Mouse (Mus musculus) stomach, embryonic 15.5 days (tissue): ENCODE measurements around the gene Tmem217. TPM values are rescaled to one million over a fixed set of nuclear protein-coding genes. Genes with fewer than 3 reads are reported as not detected.

Experiments used
- ATAC-seq: fragments of 200-750 bp; cut with Nextera tagmentation; 2 replicates; pipeline ENCODE4 v1.8.0; 2017; ENCODE audit warnings: low read depth, moderate number of reproducible peaks, moderate TSS enrichment; ENCODE audit not compliant: insufficient read depth, low FRiP score
- H3K27ac ChIP-seq: fragments of 300-500 bp; sonication (generic); 2 replicates; pipeline ENCODE4 v1.5.1; 2015; ENCODE audit warnings: mild to moderate bottlenecking, inconsistent platforms
- H3K27me3 ChIP-seq: fragments of 300-500 bp; sonication (generic); replicated peaks from 2 replicates; pipeline ENCODE4 v1.6.1; 2015; ENCODE audit warnings: inconsistent platforms
- H3K36me3 ChIP-seq: fragments of 300-500 bp; sonication (generic); 2 replicates; pipeline ENCODE4 v1.6.1; 2015; ENCODE audit warnings: inconsistent platforms
- H3K4me1 ChIP-seq: fragments of 300-500 bp; sonication (generic); 2 replicates; pipeline ENCODE4 v1.6.1; 2015; ENCODE audit warnings: inconsistent platforms
- H3K4me2 ChIP-seq: fragments of 300-500 bp; sonication (generic); 2 replicates; pipeline ENCODE4 v1.6.1; 2015; ENCODE audit warnings: mild to moderate bottlenecking, inconsistent platforms
- H3K4me3 ChIP-seq: fragments of 300-500 bp; sonication (generic); replicated peaks from 2 replicates; pipeline ENCODE4 v1.5.1; 2015; ENCODE audit warnings: inconsistent platforms
- H3K9ac ChIP-seq: fragments of 300-500 bp; sonication (generic); 2 replicates; pipeline ENCODE4 v1.6.1; 2015; ENCODE audit warnings: inconsistent platforms
- H3K9me3 ChIP-seq: fragments of 300-500 bp; sonication (generic); 2 replicates; pipeline ENCODE4 v1.6.1; 2016; ENCODE audit warnings: inconsistent platforms
- WGBS: fragments of 180-500 bp; shearing (Covaris S2); methylation state at CpG from one replicate; pipeline ENCODE4 v1.1.7; 2015; 5-methylcytosine and 5-hydroxymethylcytosine counted together
- polyA plus RNA-seq: library from polyadenylated mRNA; unstranded; fragments of >200 nt; fragmentation: Nextera tagmentation; extraction: Ambion mirVana; gene quantifications from 2 replicates; pipeline ENCODE4 v1.2.1, GENCODE M21; 2015

The Tmem217 gene
- polyA plus RNA-seq, 1 experiment from 2014 or later, result 1.3 TPM

- no peaks in the 10 kb centered on the region for H3K27me3 ChIP-seq
Observed at GRCm38 (mm10) chr17:29583569-29583968, 31.4 kb upstream of the Tmem217 start.

GRCm38 (mm10) chr17:29579579-29580126 is 27.5 kb upstream of the Tmem217 start:
- Histone ChIP-seq H3K4me3 (no peak overlapping the region), H3K27me3 (no peaks in the 10 kb centered on the region), H3K36me3 (peaks cover 32% of the 10 kb centered on the region), H3K9me3 (no peaks in the 10 kb centered on the region), H3K4me1 (no peaks in the 10 kb centered on the region), H3K27ac (peak overlapping the region; percentile 52; the same call in 1 of the 2 replicates), H3K9ac (no peak overlapping the region), H3K4me2 (no peak overlapping the region)
- ATAC-seq, result peak; percentile 47; the same call in 1 of the 2 replicates
- WGBS, result 75% methylated on average over 4 of the region's 4 CpGs

More at GRCm38 (mm10) chr17:29583569-29583968, 31.4 kb upstream of the Tmem217 start:
- no peak overlapping the region for H3K4me3 ChIP-seq
- WGBS, result 75% methylated on average over 5 of the region's 5 CpGs
- H3K27ac ChIP-seq, result no peak overlapping the region
- H3K4me2 ChIP-seq, result no peak overlapping the region
- H3K4me1 ChIP-seq, result no peaks in the 10 kb centered on the region
- H3K9ac ChIP-seq, result no peak overlapping the region
- H3K36me3 ChIP-seq, result peaks cover 14% of the 10 kb centered on the region; the same call in 1 of the 2 replicates
- no peaks in the 10 kb centered on the region for H3K9me3 ChIP-seq
- ATAC-seq, result no peak

- H3K36me3 ChIP-seq, result peaks cover 12% of the 10 kb centered on the region; the same call in 1 of the 2 replicates
- 92% methylated on average over 6 of the region's 6 CpGs for WGBS
Observed at GRCm38 (mm10) chr17:29569831-29570230, 17.6 kb upstream of the Tmem217 start.

GRCm38 (mm10) chr17:29568435-29568834 is 16.2 kb upstream of the Tmem217 start:
- Histone ChIP-seq H3K9ac (no peak overlapping the region), H3K4me2 (no peak overlapping the region), H3K4me1 (no peaks in the 10 kb centered on the region), H3K36me3 (peaks cover 12% of the 10 kb centered on the region; the same call in 1 of the 2 replicates), H3K27me3 (no peaks in the 10 kb centered on the region), H3K27ac (no peak overlapping the region), H3K4me3 (no peak overlapping the region), H3K9me3 (no peaks in the 10 kb centered on the region)
- 91% methylated on average over 15 of the region's 15 CpGs for WGBS
- ATAC-seq, result no peak

More at GRCm38 (mm10) chr17:29569831-29570230, 17.6 kb upstream of the Tmem217 start:
- H3K9me3 ChIP-seq, result no peaks in the 10 kb centered on the region
- no peak overlapping the region for H3K4me3 ChIP-seq
- no peaks in the 10 kb centered on the region for H3K4me1 ChIP-seq
- no peak for ATAC-seq
- H3K27ac ChIP-seq, result no peak overlapping the region
- no peaks in the 10 kb centered on the region for H3K27me3 ChIP-seq
- no peak overlapping the region for H3K9ac ChIP-seq
- H3K4me2 ChIP-seq, result no peak overlapping the region

GRCm38 (mm10) chr17:29565521-29565920 is 13.3 kb upstream of the Tmem217 start:
- 99% methylated on average over 5 of the region's 5 CpGs for WGBS
- no peak overlapping the region for H3K4me3 ChIP-seq
- H3K4me2 ChIP-seq, result no peak overlapping the region
- H3K9ac ChIP-seq, result no peak overlapping the region
- H3K27me3 ChIP-seq, result no peaks in the 10 kb centered on the region
- no peak overlapping the region for H3K27ac ChIP-seq
- peaks cover 4% of the 10 kb centered on the region; the same call in 1 of the 2 replicates for H3K36me3 ChIP-seq
- no peaks in the 10 kb centered on the region for H3K4me1 ChIP-seq
- ATAC-seq, result no peak
- H3K9me3 ChIP-seq, result no peaks in the 10 kb centered on the region

GRCm38 (mm10) chr17:29558476-29558875 is 6.3 kb upstream of the Tmem217 start:
- no peak overlapping the region for H3K27ac ChIP-seq
- no peak for ATAC-seq
- H3K4me2 ChIP-seq, result no peak overlapping the region
- H3K9me3 ChIP-seq, result no peaks in the 10 kb centered on the region
- 61% methylated on average over 5 of the region's 5 CpGs for WGBS
- H3K27me3 ChIP-seq, result no peaks in the 10 kb centered on the region
- no peak overlapping the region for H3K9ac ChIP-seq
- H3K36me3 ChIP-seq, result no peaks in the 10 kb centered on the region
- no peak overlapping the region for H3K4me3 ChIP-seq
- peaks cover 15% of the 10 kb centered on the region for H3K4me1 ChIP-seq

- H3K27ac ChIP-seq, result peak overlapping the region; percentile 70
- 41% methylated on average over 7 of the region's 7 CpGs for WGBS
Observed at GRCm38 (mm10) chr17:29556893-29557292, 4.7 kb upstream of the Tmem217 start.

GRCm38 (mm10) chr17:29556456-29556855 is 4.3 kb upstream of the Tmem217 start:
- no peak for ATAC-seq
- no peak overlapping the region for H3K9ac ChIP-seq

More at GRCm38 (mm10) chr17:29556893-29557292, 4.7 kb upstream of the Tmem217 start:
- no peak overlapping the region for H3K4me3 ChIP-seq
- peaks cover 15% of the 10 kb centered on the region for H3K4me1 ChIP-seq
- no peak overlapping the region for H3K9ac ChIP-seq
- H3K9me3 ChIP-seq, result no peaks in the 10 kb centered on the region
- no peaks in the 10 kb centered on the region for H3K36me3 ChIP-seq
- no peaks in the 10 kb centered on the region for H3K27me3 ChIP-seq
- 0 out of 2 replicates have a peak overlapping the region, but pooled peaks have one; percentile 11 for H3K4me2 ChIP-seq
- ATAC-seq, result peak; percentile 83

GRCm38 (mm10) chr17:29554176-29554575 is 2.0 kb upstream of the Tmem217 start:
- no peak overlapping the region for H3K27ac ChIP-seq
- H3K4me1 ChIP-seq, result peaks cover 28% of the 10 kb centered on the region
- no peaks in the 10 kb centered on the region for H3K36me3 ChIP-seq
- H3K4me2 ChIP-seq, result no peak overlapping the region
- no peaks in the 10 kb centered on the region for H3K9me3 ChIP-seq
- ATAC-seq, result no peak
- H3K4me3 ChIP-seq, result no peak overlapping the region
- H3K9ac ChIP-seq, result no peak overlapping the region
- H3K27me3 ChIP-seq, result no peaks in the 10 kb centered on the region

More at GRCm38 (mm10) chr17:29556456-29556855, 4.3 kb upstream of the Tmem217 start:
- peak overlapping the region; percentile 70 for H3K27ac ChIP-seq
- H3K4me3 ChIP-seq, result no peak overlapping the region
- no peaks in the 10 kb centered on the region for H3K36me3 ChIP-seq
- H3K27me3 ChIP-seq, result no peaks in the 10 kb centered on the region
- WGBS, result 64% methylated on average over 10 of the region's 10 CpGs
- H3K4me2 ChIP-seq, result 0 out of 2 replicates have a peak overlapping the region, but pooled peaks have one; percentile 11
- H3K4me1 ChIP-seq, result peaks cover 15% of the 10 kb centered on the region
- no peaks in the 10 kb centered on the region for H3K9me3 ChIP-seq

- Histone ChIP-seq H3K4me2 (peak overlapping the region; percentile 90), H3K36me3 (no peaks in the 10 kb centered on the region), H3K27ac (no peak overlapping the region), H3K4me3 (no peak overlapping the region), H3K27me3 (no peaks in the 10 kb centered on the region), H3K9ac (no peak overlapping the region), H3K4me1 (peaks cover 15% of the 10 kb centered on the region), H3K9me3 (no peaks in the 10 kb centered on the region)
- no peak for ATAC-seq
- whole genome bisulfite sequencing, result 42% methylated on average over 6 of the region's 6 CpGs
Observed at GRCm38 (mm10) chr17:29551019-29551418, 1.2 kb downstream of the Tmem217 start.

GRCm38 (mm10) chr17:29549543-29550428 is 2.4 kb downstream of the Tmem217 start, which contains the start of the genes Gm17657 and Tbc1d22b:
TSS of gene Gm17657 (minus strand) at chr17:29549638.
TSS of gene Tbc1d22b (plus strand) at chr17:29549785.
- under 1% methylated on average over 43 of the region's 44 CpGs for WGBS
- peak within 1 kb of the TSS; percentile 90 for H3K4me2 ChIP-seq
- H3K9me3 ChIP-seq, result no peaks in the 10 kb centered on the region
- peak within 1 kb of the TSS; percentile 94 for H3K4me3 ChIP-seq
- ATAC-seq, result peak; percentile 99
- H3K36me3 ChIP-seq, result no peaks in the 10 kb centered on the region
- H3K27ac ChIP-seq, result peak within 1 kb of the TSS; percentile 21; the same call in 1 of the 2 replicates
- H3K4me1 ChIP-seq, result peaks cover 15% of the 10 kb centered on the region
- peak within 1 kb of the TSS; percentile 95 for H3K9ac ChIP-seq
- H3K27me3 ChIP-seq, result no peaks in the 10 kb centered on the region

- Histone ChIP-seq H3K9me3 (no peaks in the 10 kb centered on the region), H3K27me3 (no peaks in the 10 kb centered on the region), H3K4me2 (peak overlapping the region; percentile 90), H3K4me3 (peak overlapping the region; percentile 94; the same call in 1 of the 2 replicates), H3K36me3 (no peaks in the 10 kb centered on the region), H3K4me1 (peaks cover 15% of the 10 kb centered on the region), H3K27ac (no peak overlapping the region), H3K9ac (no peak overlapping the region)
- WGBS, result 45% methylated on average over 8 of the region's 8 CpGs
- no peak for ATAC-seq
Observed at GRCm38 (mm10) chr17:29548994-29549393, 3.2 kb downstream of the Tmem217 start.
